Mouse (Mus musculus): ENCODE data around the gene Trrap. TPM values are rescaled to one million over a fixed set of nuclear protein-coding genes. Genes with fewer than 3 reads are reported as not detected.
A peak's percentile ranks its signal among the peaks of the same experiment; 100 is the strongest.

Trrap gene
- polyA plus RNA-seq, 1 experiment from 2014 or later, result 69.1 TPM

GRCm38 (mm10) chr5:144875892-144876291 is 108.4 kb downstream of the Trrap start:
- WGBS, result 13% methylated on average over 13 of the region's 13 CpGs
- Histone ChIP-seq H3K27ac (replicated peaks) (no peak overlapping the region), H3K9ac (no peak overlapping the region), H3K4me2 (no peak overlapping the region), H3K27me3 (no peaks in the 10 kb centered on the region), H3K4me3 (no peak overlapping the region), H3K9me3 (no peaks in the 10 kb centered on the region), H3K4me1 (replicated peaks) (no peaks in the 10 kb centered on the region), H3K36me3 (peaks cover 24% of the 10 kb centered on the region)
- ATAC-seq (ENCODE audit: low FRiP score, low read depth), result no peak; the same call in 1 of the 2 replicates

GRCm38 (mm10) chr5:144877021-144877420 is 109.5 kb downstream of the Trrap start:
- H3K36me3 ChIP-seq, result peaks cover 35% of the 10 kb centered on the region
- H3K4me2 ChIP-seq, result no peak overlapping the region
- no peak overlapping the region for H3K9ac ChIP-seq
- no peak overlapping the region for H3K27ac ChIP-seq (replicated peaks)
- no peak overlapping the region for H3K4me3 ChIP-seq
- no peaks in the 10 kb centered on the region for H3K4me1 ChIP-seq (replicated peaks)
- no peaks in the 10 kb centered on the region for H3K9me3 ChIP-seq
- 93% methylated on average over 15 of the region's 15 CpGs for WGBS
- no peaks in the 10 kb centered on the region for H3K27me3 ChIP-seq
- ATAC-seq (ENCODE audit: low FRiP score, low read depth), result no peak

- H3K27ac ChIP-seq (replicated peaks), result no peak overlapping the region
These were observed 114.3 kb downstream of the Trrap start for GRCm38 (mm10) chr5:144881670-144882399.

GRCm38 (mm10) chr5:144884629-144885217 is 117.2 kb downstream of the Trrap start:
- Histone ChIP-seq H3K36me3 (peaks cover 82% of the 10 kb centered on the region), H3K4me2 (no peak overlapping the region), H3K27me3 (no peaks in the 10 kb centered on the region), H3K9me3 (no peaks in the 10 kb centered on the region), H3K4me1 (replicated peaks) (no peaks in the 10 kb centered on the region), H3K27ac (replicated peaks) (no peak overlapping the region), H3K9ac (no peak overlapping the region), H3K4me3 (no peak overlapping the region)
- 0 out of 2 replicates have a peak, but pooled peaks have one; percentile 17 for ATAC-seq (ENCODE audit: low FRiP score, low read depth)
- WGBS, result 79% methylated on average over 13 of the region's 13 CpGs

More at GRCm38 (mm10) chr5:144881670-144882399, 114.3 kb downstream of the Trrap start:
- H3K4me3 ChIP-seq, result no peak overlapping the region
- ATAC-seq (ENCODE audit: low FRiP score, low read depth), result peak; percentile 38; the same call in 1 of the 2 replicates
- H3K27me3 ChIP-seq, result no peaks in the 10 kb centered on the region
- H3K9ac ChIP-seq, result no peak overlapping the region
- no peaks in the 10 kb centered on the region for H3K4me1 ChIP-seq (replicated peaks)
- WGBS, result 89% methylated on average over 14 of the region's 14 CpGs
- H3K9me3 ChIP-seq, result no peaks in the 10 kb centered on the region
- no peak overlapping the region for H3K4me2 ChIP-seq
- peaks cover 66% of the 10 kb centered on the region for H3K36me3 ChIP-seq

- peaks cover 80% of the 10 kb centered on the region for H3K36me3 ChIP-seq
- no peaks in the 10 kb centered on the region for H3K27me3 ChIP-seq
- no peak overlapping the region for H3K4me2 ChIP-seq
- H3K9ac ChIP-seq, result no peak overlapping the region
- no peak overlapping the region for H3K4me3 ChIP-seq
- ATAC-seq (ENCODE audit: low FRiP score, low read depth), result no peak
- no peaks in the 10 kb centered on the region for H3K4me1 ChIP-seq (replicated peaks)
- H3K27ac ChIP-seq (replicated peaks), result no peak overlapping the region
- H3K9me3 ChIP-seq, result no peaks in the 10 kb centered on the region
- WGBS, result 92% methylated on average over 9 of the region's 9 CpGs
These were observed 118.6 kb downstream of the Trrap start for GRCm38 (mm10) chr5:144885968-144886650.

- Histone ChIP-seq H3K9me3 (no peaks in the 10 kb centered on the region), H3K4me1 (replicated peaks) (no peaks in the 10 kb centered on the region)
- no peak for ATAC-seq (ENCODE audit: low FRiP score, low read depth)
These were observed 123.7 kb downstream of the Trrap start for GRCm38 (mm10) chr5:144891276-144891675.

GRCm38 (mm10) chr5:144897881-144898280 is 130.3 kb downstream of the Trrap start:
- Histone ChIP-seq H3K36me3 (peaks cover 40% of the 10 kb centered on the region), H3K4me2 (no peak overlapping the region), H3K9me3 (no peaks in the 10 kb centered on the region), H3K27me3 (no peaks in the 10 kb centered on the region), H3K9ac (no peak overlapping the region), H3K4me1 (replicated peaks) (no peaks in the 10 kb centered on the region), H3K27ac (replicated peaks) (no peak overlapping the region), H3K4me3 (no peak overlapping the region)
- WGBS, result 23% methylated on average over 7 of the region's 7 CpGs
- ATAC-seq (ENCODE audit: low FRiP score, low read depth), result no peak

More at GRCm38 (mm10) chr5:144891276-144891675, 123.7 kb downstream of the Trrap start:
- Histone ChIP-seq H3K9ac (no peak overlapping the region), H3K36me3 (peaks cover 75% of the 10 kb centered on the region), H3K27ac (replicated peaks) (no peak overlapping the region), H3K4me2 (no peak overlapping the region), H3K4me3 (no peak overlapping the region), H3K27me3 (no peaks in the 10 kb centered on the region)
- WGBS, result 85% methylated on average over 11 of the region's 11 CpGs

- Histone ChIP-seq H3K9ac (no peak overlapping the region), H3K4me2 (no peak overlapping the region), H3K4me1 (replicated peaks) (no peaks in the 10 kb centered on the region), H3K27ac (replicated peaks) (no peak overlapping the region), H3K9me3 (no peaks in the 10 kb centered on the region), H3K36me3 (peaks cover 34% of the 10 kb centered on the region), H3K4me3 (no peak overlapping the region), H3K27me3 (no peaks in the 10 kb centered on the region)
- no peak for ATAC-seq (ENCODE audit: low FRiP score, low read depth)
- 42% methylated on average over 7 of the region's 7 CpGs for WGBS
These were observed 131.0 kb downstream of the Trrap start for GRCm38 (mm10) chr5:144898448-144899052.

GRCm38 (mm10) chr5:144901035-144901434 is 133.5 kb downstream of the Trrap start:
- 85% methylated on average over 7 of the region's 7 CpGs for WGBS
- Histone ChIP-seq H3K4me1 (replicated peaks) (no peaks in the 10 kb centered on the region), H3K27ac (replicated peaks) (no peak overlapping the region), H3K9me3 (no peaks in the 10 kb centered on the region), H3K4me3 (no peak overlapping the region), H3K4me2 (no peak overlapping the region), H3K27me3 (no peaks in the 10 kb centered on the region), H3K36me3 (peaks cover 25% of the 10 kb centered on the region), H3K9ac (no peak overlapping the region)
- no peak for ATAC-seq (ENCODE audit: low FRiP score, low read depth)

GRCm38 (mm10) chr5:144901791-144902190 is 134.3 kb downstream of the Trrap start:
- no peaks in the 10 kb centered on the region for H3K4me1 ChIP-seq (replicated peaks)
- H3K27me3 ChIP-seq, result no peaks in the 10 kb centered on the region
- no peak overlapping the region for H3K27ac ChIP-seq (replicated peaks)
- 70% methylated on average over 10 of the region's 10 CpGs for WGBS
- no peak overlapping the region for H3K4me3 ChIP-seq
- H3K9me3 ChIP-seq, result no peaks in the 10 kb centered on the region
- H3K36me3 ChIP-seq, result peaks cover 20% of the 10 kb centered on the region; the same call in 1 of the 2 replicates
- no peak overlapping the region for H3K4me2 ChIP-seq
- H3K9ac ChIP-seq, result no peak overlapping the region
- ATAC-seq (ENCODE audit: low FRiP score, low read depth), result no peak

- Histone ChIP-seq H3K4me1 (replicated peaks) (peaks cover 2% of the 10 kb centered on the region; the same call in 1 of the 2 replicates), H3K36me3 (peaks cover 11% of the 10 kb centered on the region; the same call in 1 of the 2 replicates), H3K9ac (no peak overlapping the region), H3K27ac (replicated peaks) (no peak overlapping the region), H3K4me2 (no peak overlapping the region), H3K27me3 (no peaks in the 10 kb centered on the region), H3K9me3 (no peaks in the 10 kb centered on the region), H3K4me3 (no peak overlapping the region)
- 85% methylated on average over 12 of the region's 12 CpGs for WGBS
- no peak for ATAC-seq (ENCODE audit: low FRiP score, low read depth)
These were observed 137.0 kb downstream of the Trrap start for GRCm38 (mm10) chr5:144904356-144905134.
